Mouse (Mus musculus) CH12.LX (cell line): Measurements from ENCODE around the gene Hist3h2a.

ENCODE experiments used
- CHD1 ChIP-seq: IDR thresholded peaks from 2 replicates; pipeline ENCODE4 v1.6.1; 2012; ENCODE audit warnings: low read depth, low read length, improper control_type of control experiment, inconsistent platforms
- POLR2A ChIP-seq: IDR thresholded peaks from 2 replicates; pipeline ENCODE4 v1.6.1; 2011; ENCODE audit warnings: low read depth, mild to moderate bottlenecking, improper control_type of control experiment, low read length

GRCm38 (mm10) chr11:58995807-58996370 is 41.4 kb downstream of the Hist3h2a start:
- TF ChIP-seq POLR2A (no peak), CHD1 (no peak)
